Mouse (Mus musculus): Measurements from ENCODE around the gene Ablim2.

DNA sequence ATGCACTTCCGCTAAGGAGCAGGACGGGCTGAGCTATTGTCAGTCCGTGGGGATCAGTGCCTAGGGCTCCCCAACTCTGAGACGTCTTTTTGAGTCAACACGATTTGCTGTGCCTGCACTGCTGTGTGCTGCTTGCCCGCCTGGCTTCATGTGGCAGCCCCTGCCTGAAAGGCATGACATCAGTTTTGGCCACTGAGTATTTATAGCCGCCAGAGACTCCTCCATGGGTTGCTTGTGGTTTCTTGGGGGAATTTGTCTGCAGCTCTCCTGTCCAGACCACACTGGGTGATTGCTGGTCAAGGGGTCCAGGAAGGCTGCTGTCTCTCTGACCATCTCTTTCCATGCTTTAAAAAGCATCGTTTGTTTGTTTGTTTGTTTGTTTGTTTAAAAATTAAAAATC, 147.6 kb downstream of the Ablim2 start:
- TF ChIP-seq POLR2A (IDR thresholded peaks at IDR 0.05; ENCODE audit: low read depth, low read length) = no peak
- no peak for TF ChIP-seq CTCF (IDR thresholded peaks at IDR 0.05; ENCODE audit: extremely low read depth, insufficient read depth, insufficient read length, insufficient replicate concordance)

All from spleen, adult 2 months (tissue).